Mouse (Mus musculus) heart, embryonic 16.5 days (tissue): ENCODE results near the gene Cfap61. TPM values are rescaled to one million over a fixed set of nuclear protein-coding genes. Genes with fewer than 3 reads are reported as not detected.

Source experiments
- ATAC-seq: fragments of 200-750 bp; cut with Nextera tagmentation; replicated peaks from 2 replicates; pipeline ENCODE4 v1.8.0; 2017; ENCODE audit warnings: moderate number of reproducible peaks; ENCODE audit not compliant: insufficient read depth, low FRiP score; ENCODE audit errors: extremely low read depth
- H3K27ac ChIP-seq: fragments of 300-500 bp; sonication (generic); 2 replicates; pipeline ENCODE4 v1.5.1; 2014; ENCODE audit warnings: mild to moderate bottlenecking, low read length, control low read depth, moderate library complexity
- H3K27me3 ChIP-seq: fragments of 300-500 bp; sonication (generic); 2 replicates; pipeline ENCODE4 v1.6.1; 2014; ENCODE audit warnings: low read length, mixed read lengths; ENCODE audit not compliant: control insufficient read depth, insufficient read depth
- H3K36me3 ChIP-seq: fragments of 300-500 bp; sonication (generic); 2 replicates; pipeline ENCODE4 v1.6.1; 2014; ENCODE audit not compliant: control insufficient read depth, insufficient read depth
- H3K4me1 ChIP-seq: fragments of 300-500 bp; sonication (generic); 2 replicates; pipeline ENCODE4 v1.6.1; 2014; ENCODE audit warnings: low read length, mixed read lengths; ENCODE audit not compliant: control insufficient read depth, insufficient read depth
- H3K4me2 ChIP-seq: fragments of 300-500 bp; sonication (generic); 2 replicates; pipeline ENCODE4 v1.6.1; 2014; ENCODE audit warnings: low read depth, mild to moderate bottlenecking, control low read depth, low read length
- H3K4me3 ChIP-seq: fragments of 300-500 bp; sonication (generic); 2 replicates; pipeline ENCODE4 v1.5.1; 2014; ENCODE audit warnings: mild to moderate bottlenecking, control low read depth, low read length
- H3K9ac ChIP-seq: fragments of 300-500 bp; sonication (generic); 2 replicates; pipeline ENCODE4 v1.6.1; 2014; ENCODE audit warnings: low read length, control low read depth
- H3K9me3 ChIP-seq: fragments of 300-500 bp; sonication (generic); replicated peaks from 2 replicates; pipeline ENCODE4 v1.6.1; 2016; ENCODE audit warnings: low read length; ENCODE audit not compliant: control insufficient read depth
- WGBS: fragments of 180-500 bp; shearing (Covaris S2); extraction: QIAGEN DNeasy Blood & Tissue Kit; methylation state at CpG from one replicate; pipeline ENCODE4 v1.1.7; 2014; 5-methylcytosine and 5-hydroxymethylcytosine counted together
- polyA plus RNA-seq: library from polyadenylated mRNA; unstranded; fragments of >200 nt; fragmentation: Nextera tagmentation; extraction: Ambion mirVana; gene quantifications from 2 replicates; pipeline ENCODE4 v1.2.1, GENCODE M21; 2015

Gene Cfap61
- polyA plus RNA-seq, 1 experiment from 2014 or later, result 0.80 TPM

DNA sequence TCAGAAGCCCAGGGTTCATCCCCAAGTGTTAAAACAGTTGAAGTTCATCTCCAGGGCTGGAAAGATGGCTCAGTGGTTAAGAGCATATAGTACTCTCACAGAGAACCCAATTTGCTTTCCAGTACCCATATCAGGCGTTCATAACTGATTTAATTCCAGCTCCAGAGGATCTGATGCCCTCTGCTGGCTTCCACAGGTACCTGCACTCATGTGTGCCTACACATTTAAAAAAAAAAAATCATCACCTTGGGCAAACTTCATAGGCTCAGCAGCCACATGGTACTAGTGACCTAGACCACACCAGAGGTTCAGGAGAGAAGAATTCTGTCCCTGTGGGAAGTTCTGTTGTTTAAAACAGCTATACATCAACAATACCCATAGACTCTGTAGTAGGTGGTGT lies 244.1 kb downstream of the Cfap61 start:
- Histone ChIP-seq H3K9me3 (peaks cover 5% of the 10 kb centered on the region; the same call in 1 of the 2 replicates), H3K36me3 (no peaks in the 10 kb centered on the region), H3K27ac (no peak overlapping the region), H3K4me3 (no peak overlapping the region), H3K4me2 (no peak overlapping the region), H3K27me3 (peaks cover 4% of the 10 kb centered on the region; the same call in 1 of the 2 replicates), H3K9ac (no peak overlapping the region), H3K4me1 (no peaks in the 10 kb centered on the region)
- 86% methylated on average over 1 of the region's 1 CpGs for whole genome bisulfite sequencing
- ATAC-seq, result no peak

DNA sequence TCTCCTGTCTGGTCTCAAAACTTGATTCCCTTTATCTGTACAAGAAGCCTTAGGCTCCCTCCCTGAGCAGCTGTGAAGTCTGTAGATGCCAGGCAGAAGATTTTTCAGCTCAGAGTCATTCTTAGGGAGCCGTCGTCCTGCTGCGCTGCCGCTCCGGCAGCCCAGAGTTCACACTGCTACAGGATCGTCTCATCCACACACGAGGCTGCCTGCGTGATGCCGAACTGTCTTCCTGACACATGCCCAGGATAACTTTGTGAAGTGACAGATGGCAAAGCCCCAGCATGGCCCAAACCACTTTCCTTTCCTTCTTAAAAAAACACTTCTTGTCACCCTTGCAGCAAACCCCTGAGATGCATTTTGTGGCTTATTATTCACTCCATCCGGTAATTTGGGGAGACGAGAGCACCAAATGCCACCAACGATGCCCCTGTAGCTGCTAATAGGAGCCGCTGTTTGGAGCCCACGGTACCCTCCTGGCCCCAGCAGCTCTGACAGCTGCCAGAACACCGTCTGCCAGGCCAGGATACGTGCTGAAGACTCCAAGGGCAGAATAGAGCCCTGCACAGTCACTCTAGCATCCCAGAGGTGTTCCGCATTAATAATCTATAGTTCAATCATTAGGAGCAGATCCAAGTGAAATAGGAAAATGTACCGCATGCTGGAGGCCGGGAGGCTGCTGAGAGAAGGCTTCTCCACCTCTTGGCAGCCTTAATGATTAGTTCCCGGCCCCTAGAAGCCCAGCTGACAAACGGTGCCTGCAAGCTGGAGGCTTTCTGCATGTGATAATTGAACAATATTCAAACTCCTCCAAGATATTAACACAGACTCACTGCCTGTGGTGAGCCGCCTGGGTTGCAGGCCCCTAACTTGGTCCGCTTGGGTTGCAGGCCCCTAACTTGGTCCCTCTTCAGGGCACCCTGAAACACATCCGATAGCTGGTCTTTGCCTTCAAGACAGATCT lies 249.5 kb downstream of the Cfap61 start:
- no peaks in the 10 kb centered on the region for H3K36me3 ChIP-seq
- H3K9me3 ChIP-seq, result no peaks in the 10 kb centered on the region
- 59% methylated on average over 24 of the region's 24 CpGs for WGBS
- no peak overlapping the region for H3K9ac ChIP-seq
- no peak overlapping the region for H3K4me3 ChIP-seq
- H3K4me1 ChIP-seq, result no peaks in the 10 kb centered on the region
- ATAC-seq, result no peak
- H3K27ac ChIP-seq, result no peak overlapping the region
- no peak overlapping the region for H3K4me2 ChIP-seq
- peaks cover 6% of the 10 kb centered on the region; the same call in 1 of the 2 replicates for H3K27me3 ChIP-seq

DNA sequence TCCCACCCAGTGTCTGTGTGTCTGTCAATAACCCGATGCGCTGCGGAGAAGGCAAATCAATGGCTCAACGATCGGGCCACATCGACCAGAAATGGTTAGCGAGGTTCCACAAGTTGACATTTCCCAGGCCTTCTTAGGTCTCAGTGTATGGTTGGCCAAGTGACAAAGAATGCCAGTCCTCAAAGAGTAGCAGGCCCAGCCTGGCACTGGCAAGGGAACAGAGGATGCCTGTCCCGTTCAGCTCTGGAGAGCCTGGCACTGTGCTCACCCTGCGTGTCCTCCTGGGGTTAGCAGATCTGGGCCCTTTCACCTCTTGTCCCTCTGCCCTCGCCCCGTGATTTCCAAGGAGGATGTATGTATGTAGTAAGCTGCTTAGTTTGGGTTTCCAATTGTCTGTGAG lies 261.5 kb downstream of the Cfap61 start:
- no peaks in the 10 kb centered on the region for H3K4me1 ChIP-seq
- no peak overlapping the region for H3K4me2 ChIP-seq
- H3K36me3 ChIP-seq, result no peaks in the 10 kb centered on the region
- H3K4me3 ChIP-seq, result no peak overlapping the region
- H3K27me3 ChIP-seq, result no peaks in the 10 kb centered on the region
- no peak overlapping the region for H3K27ac ChIP-seq
- 84% methylated on average over 11 of the region's 11 CpGs for WGBS
- ATAC-seq, result no peak
- H3K9ac ChIP-seq, result no peak overlapping the region
- no peaks in the 10 kb centered on the region for H3K9me3 ChIP-seq

DNA sequence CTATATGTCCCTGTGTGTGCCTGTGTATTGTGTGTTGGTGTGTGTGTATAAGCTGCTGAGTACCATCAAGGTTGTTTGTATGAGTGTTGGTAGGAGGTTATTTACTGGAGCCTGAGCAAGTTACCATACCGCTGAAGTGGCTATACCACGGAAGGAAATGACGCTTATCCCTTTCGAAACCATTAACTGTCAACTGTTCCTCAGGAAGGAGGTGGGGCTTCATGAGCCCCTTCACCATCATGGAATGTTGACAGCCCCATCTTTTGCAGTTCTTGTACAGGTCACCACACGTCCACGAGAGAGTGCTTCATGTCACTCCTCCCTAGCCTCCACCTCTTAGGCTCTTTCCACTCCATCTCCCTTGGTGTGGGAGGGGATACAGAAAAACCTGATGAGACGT lies 263.4 kb downstream of the Cfap61 start:
- no peak overlapping the region for H3K4me3 ChIP-seq
- no peaks in the 10 kb centered on the region for H3K27me3 ChIP-seq
- no peak overlapping the region for H3K9ac ChIP-seq
- no peaks in the 10 kb centered on the region for H3K4me1 ChIP-seq
- no peak overlapping the region for H3K4me2 ChIP-seq
- no peaks in the 10 kb centered on the region for H3K9me3 ChIP-seq
- ATAC-seq, result no peak
- H3K36me3 ChIP-seq, result no peaks in the 10 kb centered on the region
- no peak overlapping the region for H3K27ac ChIP-seq
- 45% methylated on average over 7 of the region's 7 CpGs for WGBS

DNA sequence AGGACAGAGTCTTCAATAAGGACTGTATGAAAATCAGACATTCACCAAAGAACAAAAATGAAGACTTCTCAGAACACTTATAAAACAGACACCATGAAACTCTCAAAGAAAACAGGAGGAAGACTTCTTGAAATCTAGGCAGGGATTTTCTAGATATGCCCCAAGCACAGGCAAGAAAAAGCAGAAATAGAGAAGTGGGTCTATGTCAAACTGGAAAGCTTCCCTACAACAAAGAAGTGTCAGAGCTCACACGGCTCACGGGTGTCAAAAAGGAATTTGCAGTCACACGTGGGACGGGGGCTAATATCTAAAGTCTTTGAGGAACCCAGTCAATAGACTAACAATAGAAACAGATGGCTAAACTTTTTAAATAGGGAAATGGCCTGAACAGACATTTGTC lies 276.4 kb downstream of the Cfap61 start:
- Histone ChIP-seq H3K4me1 (no peaks in the 10 kb centered on the region), H3K4me3 (no peak overlapping the region), H3K4me2 (no peak overlapping the region), H3K27me3 (peaks cover 5% of the 10 kb centered on the region), H3K36me3 (no peaks in the 10 kb centered on the region), H3K9ac (no peak overlapping the region), H3K27ac (no peak overlapping the region), H3K9me3 (no peaks in the 10 kb centered on the region; the same call in 1 of the 2 replicates)
- WGBS, result 37% methylated on average over 4 of the region's 4 CpGs
- ATAC-seq, result no peak

DNA sequence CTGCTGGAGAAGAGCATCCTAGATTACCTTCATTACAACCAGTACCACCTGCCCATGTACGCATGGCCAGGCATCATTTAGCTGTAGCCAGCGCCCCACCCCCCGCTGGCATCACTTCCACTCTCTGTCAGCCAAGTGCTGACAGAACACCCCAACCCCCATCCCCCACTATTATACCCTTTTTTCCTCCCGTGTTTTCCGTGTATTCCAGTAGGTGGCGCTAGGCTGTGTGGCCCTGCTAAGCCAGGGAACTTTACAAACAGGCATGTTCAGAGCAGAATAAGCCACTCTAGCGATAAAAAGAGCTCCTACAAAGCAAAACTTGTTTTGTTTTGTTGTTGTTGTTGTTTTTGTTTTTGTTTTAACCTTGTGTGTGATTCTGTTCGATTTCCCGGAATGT lies 280.1 kb downstream of the Cfap61 start:
- Histone ChIP-seq H3K36me3 (no peaks in the 10 kb centered on the region), H3K9me3 (no peaks in the 10 kb centered on the region), H3K27ac (no peak overlapping the region), H3K4me2 (no peak overlapping the region), H3K9ac (no peak overlapping the region), H3K27me3 (peaks cover 34% of the 10 kb centered on the region), H3K4me1 (peaks cover 11% of the 10 kb centered on the region), H3K4me3 (no peak overlapping the region)
- 2% methylated on average over 9 of the region's 9 CpGs for WGBS
- no peak for ATAC-seq

DNA sequence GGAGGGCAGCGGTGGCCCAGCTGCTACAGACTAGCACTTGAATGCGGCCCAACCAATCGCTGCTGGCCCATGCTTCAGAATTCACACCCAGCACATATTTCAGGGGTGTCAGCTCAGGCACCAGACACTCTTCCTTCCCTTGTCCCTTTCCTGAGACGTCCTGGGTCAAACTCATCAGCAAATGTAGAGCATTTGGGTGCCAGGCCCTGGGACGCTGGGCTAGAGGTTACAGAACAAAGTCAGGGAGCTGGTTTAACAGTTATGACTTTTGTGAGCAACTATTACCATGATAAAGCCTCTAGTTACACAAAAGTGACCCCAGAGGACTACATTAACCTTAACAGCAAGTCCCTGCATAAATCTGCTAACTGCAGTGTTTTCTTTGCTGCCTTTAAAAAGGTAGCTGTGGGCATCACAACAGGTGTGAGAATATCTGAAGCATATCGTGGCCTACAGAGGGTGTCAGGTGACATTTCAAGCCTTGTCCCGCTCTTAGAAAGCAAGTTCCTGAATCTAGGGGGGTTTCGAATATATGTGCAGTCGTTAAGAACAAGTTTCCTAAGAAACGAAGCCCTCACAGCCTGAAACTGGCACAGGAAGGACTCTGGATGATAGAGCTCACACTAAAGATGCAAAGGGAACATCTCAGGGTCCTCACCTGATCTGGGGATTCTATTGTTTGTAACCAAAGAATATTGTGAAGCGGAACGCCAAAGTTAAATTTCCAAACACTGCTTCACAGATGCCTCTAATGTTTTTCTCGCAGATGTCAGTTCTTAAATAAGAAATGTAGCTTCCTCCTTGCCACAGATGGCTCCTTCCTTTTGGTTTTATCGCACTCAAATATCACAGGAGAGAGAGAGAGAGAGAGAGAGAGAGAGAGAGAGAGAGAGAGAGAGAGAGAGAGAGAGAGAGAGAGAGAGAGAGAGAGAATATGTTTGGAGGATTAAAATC lies 281.8 kb downstream of the Cfap61 start:
- ATAC-seq, result no peak
- Histone ChIP-seq H3K4me1 (peaks cover 19% of the 10 kb centered on the region), H3K9me3 (no peaks in the 10 kb centered on the region), H3K27me3 (peaks cover 47% of the 10 kb centered on the region), H3K9ac (no peak overlapping the region), H3K36me3 (no peaks in the 10 kb centered on the region), H3K4me2 (no peak overlapping the region), H3K4me3 (no peak overlapping the region), H3K27ac (no peak overlapping the region)
- 29% methylated on average over 14 of the region's 14 CpGs for WGBS

DNA sequence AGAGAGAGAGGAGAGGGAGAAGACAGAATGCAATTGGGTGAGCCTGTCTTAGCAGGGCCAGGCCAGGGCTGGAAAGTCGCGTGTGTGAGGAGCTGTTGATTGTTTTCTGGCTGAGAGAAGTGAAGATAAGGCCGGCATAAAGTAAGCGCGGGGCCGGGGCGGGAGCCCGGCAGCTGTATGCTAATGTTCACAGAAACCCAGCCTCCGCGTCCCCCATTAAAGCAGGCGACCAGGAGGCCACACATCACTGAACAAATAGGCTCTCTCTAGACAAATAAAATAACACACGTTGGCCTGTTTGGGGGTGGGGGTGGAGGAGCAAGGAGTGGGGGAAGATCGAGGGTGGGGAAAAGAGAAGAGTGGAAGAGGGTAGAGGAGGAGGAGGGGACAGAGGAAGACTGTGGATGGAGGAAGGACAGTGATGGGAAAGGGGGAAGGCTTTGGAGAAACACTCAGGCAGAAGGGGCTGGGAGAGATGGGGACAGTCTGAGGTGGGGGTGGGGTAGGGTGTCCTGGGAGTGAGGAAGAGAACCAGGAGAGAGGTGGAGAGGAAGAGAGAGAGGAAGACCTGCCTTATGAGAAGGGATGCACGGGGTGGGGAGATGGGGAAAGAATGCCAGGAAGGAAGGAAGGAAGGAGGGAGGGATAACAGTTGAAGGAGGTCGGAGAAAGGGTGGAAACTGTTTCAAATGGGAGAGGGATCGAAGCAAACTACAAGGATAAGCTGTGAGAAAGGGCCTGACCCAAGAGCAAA lies 282.8 kb downstream of the Cfap61 start:
- no peak overlapping the region for H3K9ac ChIP-seq
- H3K36me3 ChIP-seq, result no peaks in the 10 kb centered on the region
- no peaks in the 10 kb centered on the region for H3K9me3 ChIP-seq
- H3K27me3 ChIP-seq, result peaks cover 57% of the 10 kb centered on the region
- peaks cover 24% of the 10 kb centered on the region for H3K4me1 ChIP-seq
- WGBS, result 2% methylated on average over 16 of the region's 16 CpGs
- H3K27ac ChIP-seq, result no peak overlapping the region
- peak; percentile 78 for ATAC-seq
- H3K4me3 ChIP-seq, result peak overlapping the region; percentile 40; the same call in 1 of the 2 replicates
- H3K4me2 ChIP-seq, result peak overlapping the region; percentile 54; the same call in 1 of the 2 replicates
